Mouse (Mus musculus) kidney, postnatal 10 days (tissue): Measurements from ENCODE around the gene Dagla.
A peak's percentile ranks its signal among the peaks of the same experiment; 100 is the strongest.

ENCODE experiments used
- DNase-seq: peaks from one replicate; pipeline ENCODE4 v3.0.0; 2021; ENCODE audit warnings: mixed read lengths

Gene Dagla

GRCm38 (mm10) chr19:10307351-10307750 is 2.7 kb upstream of the Dagla start:
- peak; percentile 5 for DNase-seq

GRCm38 (mm10) chr19:10306521-10307243 is 2.0 kb upstream of the Dagla start:
- DNase-seq, result no peak

GRCm38 (mm10) chr19:10305640-10306039 is 963 bp upstream of the Dagla start:
- DNase-seq, result no peak

GRCm38 (mm10) chr19:10304395-10304794 is 282 bp downstream of the Dagla start:
- peak; percentile 32 for DNase-seq

- DNase-seq, result peak; percentile 7
Measured at GRCm38 (mm10) chr19:10302852-10303251, 1.8 kb downstream of the Dagla start.

GRCm38 (mm10) chr19:10301866-10302356 is 2.8 kb downstream of the Dagla start:
- no peak for DNase-seq

GRCm38 (mm10) chr19:10301263-10301662 is 3.4 kb downstream of the Dagla start:
- DNase-seq, result no peak

GRCm38 (mm10) chr19:10300809-10301208 is 3.9 kb downstream of the Dagla start:
- no peak for DNase-seq

- no peak for DNase-seq
Measured at GRCm38 (mm10) chr19:10298268-10298667, 6.4 kb downstream of the Dagla start.

- peak; percentile 42 for DNase-seq
Measured at GRCm38 (mm10) chr19:10297041-10297503, 7.6 kb downstream of the Dagla start.

GRCm38 (mm10) chr19:10296306-10296705 is 8.4 kb downstream of the Dagla start:
- peak; percentile 65 for DNase-seq

GRCm38 (mm10) chr19:10294631-10295562 is 9.8 kb downstream of the Dagla start:
- peak; percentile 67 for DNase-seq

- DNase-seq, result no peak
Measured at GRCm38 (mm10) chr19:10293987-10294386, 10.7 kb downstream of the Dagla start.

- no peak for DNase-seq
Measured at GRCm38 (mm10) chr19:10291896-10292490, 12.7 kb downstream of the Dagla start.

- DNase-seq, result peak; percentile 76
Measured at GRCm38 (mm10) chr19:10290153-10290945, 14.3 kb downstream of the Dagla start.

GRCm38 (mm10) chr19:10289609-10290150 is 15.0 kb downstream of the Dagla start:
- DNase-seq, result no peak

- no peak for DNase-seq
Measured at GRCm38 (mm10) chr19:10288125-10289040, 16.3 kb downstream of the Dagla start.

- DNase-seq, result no peak
Measured at GRCm38 (mm10) chr19:10286458-10286872, 18.2 kb downstream of the Dagla start.

- peak; percentile 41 for DNase-seq
Measured at GRCm38 (mm10) chr19:10280771-10281540, 23.7 kb downstream of the Dagla start.

GRCm38 (mm10) chr19:10279668-10280067 is 25.0 kb downstream of the Dagla start:
- no peak for DNase-seq
